Mouse (Mus musculus): ENCODE measurements at regions not wholly inside any gene's neighbourhood (a gene's known extent, or its start where the extent isn't known, plus 50 kb on each side); places are given as distances from the start of the nearest gene placed in this dataset.

DNA sequence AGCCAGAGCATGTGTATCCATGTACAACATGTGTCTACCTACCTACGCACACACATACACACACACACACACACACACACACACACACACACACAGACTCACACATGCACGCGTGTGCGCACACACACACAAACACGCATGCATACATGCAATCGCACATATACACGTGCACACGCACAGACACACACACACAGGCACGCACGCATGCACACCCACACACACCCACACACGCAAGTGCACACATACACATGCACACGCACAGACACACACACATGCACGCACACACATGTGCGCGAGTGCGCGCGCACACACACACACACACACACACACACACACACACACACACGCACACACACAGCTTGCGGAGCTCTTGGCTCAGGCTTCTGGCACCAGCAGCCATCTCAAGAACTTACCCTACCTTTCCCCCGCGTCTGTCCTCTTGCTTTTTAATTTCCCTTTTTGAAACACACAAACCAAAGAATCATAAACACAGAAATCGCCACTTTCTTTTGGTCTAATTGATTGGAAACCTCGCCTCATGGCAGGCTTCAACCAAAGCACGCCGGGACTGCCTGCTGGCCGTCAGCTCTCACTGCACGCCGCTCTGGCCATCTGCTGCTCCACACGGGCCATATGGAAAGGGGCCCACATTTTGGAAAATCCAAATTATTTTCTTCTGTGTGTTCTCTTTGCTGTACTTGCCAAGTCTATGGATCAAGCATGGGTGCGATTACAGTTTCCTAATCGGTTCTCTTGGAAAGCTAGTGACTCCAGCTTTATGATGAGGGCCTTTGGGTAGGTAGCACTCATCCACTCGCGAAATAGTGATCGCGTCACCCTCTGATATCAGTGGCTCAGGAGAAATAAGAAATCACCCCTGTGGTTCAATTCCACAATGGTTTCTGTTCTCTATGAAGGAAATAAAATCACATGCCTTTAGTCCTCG, 127.9 kb upstream of the Gm9833 start:
- no peak for ATAC-seq (ENCODE audit: extremely low read depth, insufficient number of reproducible peaks, low FRiP score, low TSS enrichment)
- no peaks in the 10 kb centered on the region for H3K27me3 ChIP-seq (replicated peaks)
- H3K9ac ChIP-seq, result no peak overlapping the region
- H3K27ac ChIP-seq (replicated peaks), result no peak overlapping the region
- 90% methylated on average over 37 of the region's 37 CpGs for WGBS
- H3K36me3 ChIP-seq, result no peaks in the 10 kb centered on the region
- H3K9me3 ChIP-seq, result no peaks in the 10 kb centered on the region
- no peak overlapping the region for H3K4me2 ChIP-seq
- no peaks in the 10 kb centered on the region for H3K4me1 ChIP-seq
- H3K4me3 ChIP-seq, result no peak overlapping the region

DNA sequence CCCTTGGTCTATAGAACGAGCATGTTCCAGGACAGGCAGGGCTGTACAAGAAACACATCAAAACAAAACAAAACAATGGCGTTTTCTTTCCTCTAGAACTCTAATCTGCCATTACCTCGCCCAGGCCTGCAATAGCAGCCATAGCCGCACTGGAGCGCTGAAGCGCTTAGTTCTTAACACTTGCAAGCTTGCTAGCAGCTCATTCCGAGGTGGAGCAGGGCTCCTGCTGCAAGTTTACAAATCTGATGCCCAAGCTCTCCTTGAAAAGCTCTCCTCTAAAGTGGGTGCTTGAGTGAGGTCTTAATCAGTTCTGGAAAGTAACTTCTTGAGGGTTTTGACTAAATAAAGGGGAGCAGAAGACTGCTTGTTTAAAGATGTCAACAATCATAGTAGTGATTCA, 127.2 kb upstream of the Gm9833 start:
- H3K4me2 ChIP-seq, result no peak overlapping the region
- H3K9ac ChIP-seq, result no peak overlapping the region
- H3K27me3 ChIP-seq (replicated peaks), result no peaks in the 10 kb centered on the region
- ATAC-seq (ENCODE audit: extremely low read depth, insufficient number of reproducible peaks, low FRiP score, low TSS enrichment), result no peak
- no peak overlapping the region for H3K4me3 ChIP-seq
- no peak overlapping the region for H3K27ac ChIP-seq (replicated peaks)
- H3K36me3 ChIP-seq, result no peaks in the 10 kb centered on the region
- WGBS, result 43% methylated on average over 7 of the region's 7 CpGs
- H3K4me1 ChIP-seq, result no peaks in the 10 kb centered on the region
- H3K9me3 ChIP-seq, result no peaks in the 10 kb centered on the region

Data from heart, embryonic 13.5 days (tissue).